Mouse (Mus musculus): ENCODE data around the gene Aimp1. TPM values are rescaled to one million over a fixed set of nuclear protein-coding genes. Genes with fewer than 3 reads are reported as not detected.
A peak's percentile ranks its signal among the peaks of the same experiment; 100 is the strongest.

The Aimp1 gene
- total RNA-seq (2021) = 10 to 100 TPM; 52.3 to 61.4 TPM
- long read RNA-seq, experiment 1, transcript Aimp1-201 (7 exons, 1,126 nt) = major isoform, 30 of 36 reads
- long read RNA-seq, experiment 1, partial matches to known transcripts = 4 of 36 reads
- long read RNA-seq, experiment 1, other reads (novel, unspliced or antisense) = 2 of 36 reads
- long read RNA-seq, experiment 2, transcript Aimp1-201 (7 exons, 1,126 nt) = major isoform, 25 of 30 reads
- long read RNA-seq, experiment 2, partial matches to known transcripts = 5 of 30 reads
- long read RNA-seq, experiment 2, other reads (novel, unspliced or antisense) = 0 of 30 reads

- DNase-seq = no peak
Observed at GRCm38 (mm10) chr3:132684231-132684928, at the start of gene Aimp1. Gene Aimp1 (minus strand): TSS chr3:132684370.

- no peak for DNase-seq
Observed at GRCm38 (mm10) chr3:132724326-132724725, 40.2 kb upstream of the Aimp1 start.

- no peak for DNase-seq
Observed at GRCm38 (mm10) chr3:132717316-132717715, 33.1 kb upstream of the Aimp1 start.

- no peak for DNase-seq
Observed at GRCm38 (mm10) chr3:132713913-132714312, 29.7 kb upstream of the Aimp1 start.

- DNase-seq = no peak
Observed at GRCm38 (mm10) chr3:132706977-132707376, 22.8 kb upstream of the Aimp1 start.

GRCm38 (mm10) chr3:132704216-132704615 lies 20.0 kb upstream of the Aimp1 start:
- no peak for DNase-seq

GRCm38 (mm10) chr3:132701368-132701767 lies 17.2 kb upstream of the Aimp1 start:
- no peak for DNase-seq

- peak; percentile 92 to 96 for DNase-seq
Observed at GRCm38 (mm10) chr3:132683447-132684230, 531 bp downstream of the Aimp1 start, which contains the start of gene Tbck. Gene Tbck (plus strand): TSS chr3:132684144.

- DNase-seq = no peak
Observed at GRCm38 (mm10) chr3:132677494-132677893, 6.7 kb downstream of the Aimp1 start.

- no peak for DNase-seq
Observed at GRCm38 (mm10) chr3:132655955-132656354, 28.2 kb downstream of the Aimp1 start.

- no peak for DNase-seq
Observed at GRCm38 (mm10) chr3:132653959-132654358, 30.2 kb downstream of the Aimp1 start.

GRCm38 (mm10) chr3:132651776-132652175 lies 32.4 kb downstream of the Aimp1 start:
- DNase-seq = peak; percentile 66 to 73

- DNase-seq = no peak
Observed at GRCm38 (mm10) chr3:132650191-132650590, 34.0 kb downstream of the Aimp1 start.

- DNase-seq = no peak
Observed at GRCm38 (mm10) chr3:132649368-132649767, 34.8 kb downstream of the Aimp1 start.

GRCm38 (mm10) chr3:132646814-132647213 lies 37.4 kb downstream of the Aimp1 start:
- no peak for DNase-seq

- DNase-seq = no peak
Observed at GRCm38 (mm10) chr3:132644071-132644470, 40.1 kb downstream of the Aimp1 start.

GRCm38 (mm10) chr3:132637080-132637479 lies 47.1 kb downstream of the Aimp1 start:
- DNase-seq = no peak

- DNase-seq = no peak
Observed at GRCm38 (mm10) chr3:132633261-132633660, 50.9 kb downstream of the Aimp1 start.

- DNase-seq = no peak
Observed at GRCm38 (mm10) chr3:132629601-132630239, 54.5 kb downstream of the Aimp1 start, which contains the start of gene Gimd1. Gene Gimd1 (plus strand): TSS chr3:132629820.

- DNase-seq = no peak
Observed at GRCm38 (mm10) chr3:132628741-132629140, 55.4 kb downstream of the Aimp1 start.
